Mouse (Mus musculus) E14TG2a.4 (cell line): Measurements from ENCODE around the gene Gm20388.

Experiments used
- CTCF ChIP-seq: conservative IDR thresholded peaks from 2 replicates; pipeline ENCODE4 v1.5.1; 2014; ENCODE audit warnings: low read length
- NANOG ChIP-seq: IDR thresholded peaks from 2 replicates; pipeline ENCODE4 v1.6.1; 2014; ENCODE audit warnings: borderline replicate concordance, low read length, mixed read lengths

- TF ChIP-seq CTCF (no peak), NANOG (no peak)
Measured at GRCm38 (mm10) chr8:122794175-122794454, 2883.5 kb downstream of the Gm20388 start.
